8 mouse cellular contexts compared by ENCODE assay signal in genomic region chr10:82698712-82699261, GRCm38 (mm10). TPM values are rescaled to one million over a fixed set of nuclear protein-coding genes. Genes with fewer than 3 reads are reported as not detected.
A peak's percentile ranks its signal among the peaks of the same experiment; 100 is the strongest.
DNase-seq lines count a peak whose midpoint lies in the region; ATAC-seq and TF ChIP-seq lines count a peak whose summit lies in the region.

No protein-coding gene starts in this region.

- peak; percentile 67 for DNase-seq in ES-E14 (ENCODE audit: low read depth, low spot score)
- peak; percentile 92 to 93 for DNase-seq in heart, postnatal 10 days
- peak; percentile 53 for DNase-seq in large intestine, adult 2 months (ENCODE audit: low read depth, low spot score)
- peak; percentile 89 to 92 for DNase-seq in lung, adult 18-20 months

- peak; percentile 81 for TF ChIP-seq POLR2A in testis, adult 2 months (IDR thresholded peaks at IDR 0.05; ENCODE audit: control insufficient read depth, low read depth, low read length)

- 0% methylated on average over 27 of the region's 42 CpGs for WGBS in forebrain, embryonic 13.5 days
- WGBS in large intestine, adult 2 months = under 1% methylated on average over 42 of the region's 42 CpGs
- WGBS in neural tube, embryonic 14.5 days = under 1% methylated on average over 36 of the region's 42 CpGs

- H3K27ac ChIP-seq in ES-E14 (ENCODE audit: insufficient read depth, low read depth, low read length, poor library complexity, severe bottlenecking) = no peak overlapping the region
- peak overlapping the region; percentile 75 for H3K27ac ChIP-seq in forebrain, embryonic 13.5 days
- peak overlapping the region; percentile 89 for H3K27ac ChIP-seq in neural tube, embryonic 14.5 days (ENCODE audit: low read depth, low read length)
- peak overlapping the region; percentile 91 for H3K27ac ChIP-seq in testis, adult 2 months (ENCODE audit: control insufficient read depth, insufficient read depth, low read depth, low read length)

- in situ Hi-C loops in ES-E14 (cut with MboI; ENCODE audit: low sequenced_read_pairs in 2 of 2, unreplicated experiment in 2 of 2) = no loop called here

- no peaks in the 10 kb centered on the region for H3K9me3 ChIP-seq in ES-E14 (ENCODE audit: control insufficient read depth, insufficient read depth, low read depth, low read length)
- no peaks in the 10 kb centered on the region for H3K9me3 ChIP-seq in forebrain, embryonic 13.5 days (replicated peaks)
- H3K9me3 ChIP-seq in neural tube, embryonic 14.5 days (ENCODE audit: control insufficient read depth, low read length) = no peaks in the 10 kb centered on the region

- peaks cover 0 to 7% of the 10 kb centered on the region in 2 experiments; a peak in 2 of 4 replicates for H3K4me1 ChIP-seq in ES-E14 (ENCODE audit: control insufficient read depth in 2 of 2, insufficient read depth in 2 of 2, low read length in 2 of 2, poor library complexity in 1 of 2)
- H3K4me1 ChIP-seq in forebrain, embryonic 13.5 days = peaks cover 16% of the 10 kb centered on the region
- peaks cover 10% of the 10 kb centered on the region; the same call in 1 of the 2 replicates for H3K4me1 ChIP-seq in neural tube, embryonic 14.5 days (ENCODE audit: control insufficient read depth, insufficient read depth, low read length)
- peaks cover 5% of the 10 kb centered on the region for H3K4me1 ChIP-seq in testis, adult 2 months (ENCODE audit: control insufficient read depth, insufficient read depth, low read length)

- H3K4me3 ChIP-seq in ES-E14 (ENCODE audit: insufficient read depth in 1 of 2, low read depth in 1 of 2, low read length in 2 of 2, poor library complexity in 1 of 2, severe bottlenecking in 1 of 2) = peak overlapping the region; percentile 92
- peak overlapping the region; percentile 91 for H3K4me3 ChIP-seq in forebrain, embryonic 13.5 days
- peak overlapping the region; percentile 87 for H3K4me3 ChIP-seq in neural tube, embryonic 14.5 days (ENCODE audit: low read depth, low read length)
- peak overlapping the region; percentile 90 for H3K4me3 ChIP-seq in testis, adult 2 months (ENCODE audit: control insufficient read depth, low read depth, low read length)

- intact Hi-C loops in heart, postnatal 10 days (cut with DNase I) = loop anchor here (2.0 to 5.0 kb wide), 2 partner anchors 32 to 164 kb away; no protein-coding TSS in a partner anchor

- no peak for TF ChIP-seq CTCF in testis, adult 2 months (IDR thresholded peaks at IDR 0.05; ENCODE audit: control insufficient read depth, insufficient read depth, insufficient replicate concordance, low read depth, low read length)

- no peaks in the 10 kb centered on the region for H3K36me3 ChIP-seq in ES-E14 (ENCODE audit: control insufficient read depth, insufficient read depth, low read length, poor library complexity, severe bottlenecking)
- peaks cover 4% of the 10 kb centered on the region; the same call in 1 of the 2 replicates for H3K36me3 ChIP-seq in forebrain, embryonic 13.5 days (ENCODE audit: poor library complexity, severe bottlenecking)
- H3K36me3 ChIP-seq in neural tube, embryonic 14.5 days (ENCODE audit: control insufficient read depth, insufficient read depth, low read length) = 0 out of 2 replicates have a peak, but pooled peaks cover 5% of the 10 kb centered on the region
- no peaks in the 10 kb centered on the region; the same call in 1 of the 2 replicates for H3K36me3 ChIP-seq in testis, adult 2 months (ENCODE audit: control insufficient read depth, insufficient read depth, low read length)

- peak; percentile 84 for ATAC-seq in cerebellum, adult (ENCODE audit: insufficient number of reproducible peaks, low FRiP score, low TSS enrichment)
- peak; percentile 96 for ATAC-seq in forebrain, embryonic 13.5 days
- ATAC-seq in neural tube, embryonic 14.5 days (ENCODE audit: low read depth) = peak; percentile 94

- H3K9ac ChIP-seq in ES-E14 (ENCODE audit: insufficient read depth, low read depth, low read length, poor library complexity, severe bottlenecking) = peak overlapping the region; percentile 81
- peak overlapping the region; percentile 87 for H3K9ac ChIP-seq in forebrain, embryonic 13.5 days
- peak overlapping the region; percentile 78 for H3K9ac ChIP-seq in neural tube, embryonic 14.5 days (replicated peaks; ENCODE audit: low read depth, low read length)

- no peaks in the 10 kb centered on the region for H3K27me3 ChIP-seq in forebrain, embryonic 13.5 days
- H3K27me3 ChIP-seq in neural tube, embryonic 14.5 days (ENCODE audit: control insufficient read depth, insufficient read depth, low read length) = no peaks in the 10 kb centered on the region; the same call in 1 of the 2 replicates
- H3K27me3 ChIP-seq in testis, adult 2 months (ENCODE audit: control insufficient read depth, insufficient read depth, low read length) = no peaks in the 10 kb centered on the region

- peak overlapping the region; percentile 88 for H3K4me2 ChIP-seq in forebrain, embryonic 13.5 days
- peak overlapping the region; percentile 80 for H3K4me2 ChIP-seq in neural tube, embryonic 14.5 days (ENCODE audit: low read depth, low read length)

TF ChIP-seq in ES-E14, 5 proteins besides CTCF, POLR2A, EP300 and RAD21:
- TF ChIP-seq CHD2 (IDR thresholded peaks at IDR 0.05; ENCODE audit: low read depth, low read length) = no peak
- TF ChIP-seq MAFK (IDR thresholded peaks at IDR 0.05; ENCODE audit: insufficient read depth, low read depth, low read length) = no peak
TF ChIP-seq in ES-E14: peak in this region for 0.

RNA-seq across cellular contexts. Expression of gene Hcfc2, which starts 2.8 kb away (rescaled TPM):
- 4.2 and 8.1 TPM in 2 replicates for total RNA-seq in ES-E14 (2012; rRNA removed)
- 47.5 and 48.1 TPM in 2 replicates for polyA plus RNA-seq in forebrain, embryonic 13.5 days (2015; fragmentation: Nextera tagmentation; extraction: Ambion mirVana)
- 10 to 100 TPM; 30.1 to 38.4 TPM for total RNA-seq in heart, postnatal 10 days (2021)
- polyA plus RNA-seq in large intestine, adult 2 months (2012; rRNA removed) = 6.7 and 9.0 TPM in 2 replicates
- 38.2 and 40.6 TPM in 2 replicates for polyA plus RNA-seq in neural tube, embryonic 14.5 days (2014; fragmentation: Nextera tagmentation; extraction: Ambion mirVana)
- 62.7 and 72.3 TPM in 2 replicates for polyA plus RNA-seq in testis, adult 2 months (2012; rRNA removed)

RNA-seq across cellular contexts. Expression of gene Glt8d2, which starts 8.3 kb away (rescaled TPM):
- total RNA-seq in ES-E14 (2012; rRNA removed) = 0.48 and 0.62 TPM in 2 replicates
- 1.9 and 2.4 TPM in 2 replicates for polyA plus RNA-seq in forebrain, embryonic 13.5 days (2015; fragmentation: Nextera tagmentation; extraction: Ambion mirVana)
- total RNA-seq in heart, postnatal 10 days (2021) = 1 to 10 TPM; 3.4 to 3.6 TPM
- polyA plus RNA-seq in large intestine, adult 2 months (2012; rRNA removed) = 0.29 and 1.3 TPM in 2 replicates
- 0.42 and 1.7 TPM in 2 replicates for polyA plus RNA-seq in neural tube, embryonic 14.5 days (2014; fragmentation: Nextera tagmentation; extraction: Ambion mirVana)
- 7.2 and 10.9 TPM in 2 replicates for polyA plus RNA-seq in testis, adult 2 months (2012; rRNA removed)
